Comparison of ENCODE assay signal across 8 mouse cellular contexts in genomic region chr5:139750535-139750934, GRCm38 (mm10). TPM values are rescaled to one million over a fixed set of nuclear protein-coding genes. Genes with fewer than 3 reads are reported as not detected.
DNase-seq lines count a peak whose midpoint lies in the region; ATAC-seq and TF ChIP-seq lines count a peak whose summit lies in the region.

No protein-coding gene starts in this region.

- ATAC-seq in G1E (ENCODE audit: extremely low read depth, insufficient number of reproducible peaks, low FRiP score, poor library complexity, severe bottlenecking), result no peak

- H3K4me1 ChIP-seq in G1E (ENCODE audit: insufficient read depth, low read depth, low read length), result peaks cover 12% of the 10 kb centered on the region

- H3K36me3 ChIP-seq in G1E (replicated peaks), result peaks cover 62% of the 10 kb centered on the region

- peak; percentile 56 to 87 for DNase-seq in adrenal gland, adult (ENCODE audit: inconsistent age in 2 of 2, low spot score in 1 of 2)
- no peak for DNase-seq in adrenal gland, adult 8-10 months
- DNase-seq in G1E (ENCODE audit: low spot score), result peak; percentile 52
- DNase-seq in cerebellum, postnatal 36 days, result peak; percentile 70
- peak; percentile 23 to 42 for DNase-seq in gastrocnemius, adult 8-10 months (ENCODE audit: low spot score in 2 of 2)
- DNase-seq in kidney, postnatal 14 days, result peak; percentile 72
- peak; percentile 56 for DNase-seq in lung, postnatal 25 days (ENCODE audit: low spot score)
- peak; percentile 33 for DNase-seq in retina, postnatal 7 days (ENCODE audit: low read depth, low spot score)

- peak; percentile 92 for TF ChIP-seq CTCF in G1E (IDR thresholded peaks at IDR 0.05; ENCODE audit: low read depth, low read length)

- no peaks in the 10 kb centered on the region for H3K9me3 ChIP-seq in G1E (replicated peaks)

- H3K27me3 ChIP-seq in G1E (ENCODE audit: insufficient read depth, low read length), result peaks cover 21% of the 10 kb centered on the region

- no peak overlapping the region for H3K4me3 ChIP-seq in G1E (ENCODE audit: low read depth, low read length)

RNA-seq across cellular contexts. Expression of gene Micall2, which starts 14.4 kb away (rescaled TPM):
- 10 to 100 TPM in 2 of 4 experiments, 1 to 10 TPM in 2; 7.6 to 28.1 (median 12.6) TPM for total RNA-seq in adrenal gland, adult 8-10 months (2022)
- total RNA-seq in G1E (2014; fragmentation: Nextera tagmentation) (12.8 and 21.7 TPM in 2 replicates), G1E (2017) (8.0 and 8.5 TPM in 2 replicates)
- 22.4 and 26.3 TPM in 2 replicates for polyA plus RNA-seq in G1E (2012)
- under 1 TPM; 0.24 to 0.74 (median 0.37) TPM for total RNA-seq in gastrocnemius, adult 8-10 months (2022)

RNA-seq across cellular contexts. Expression of gene Ints1, which starts 24.9 kb away (rescaled TPM):
- 10 to 100 TPM; 59.3 to 74.4 (median 65.0) TPM for total RNA-seq in adrenal gland, adult 8-10 months (2022)
- total RNA-seq in G1E (2014; fragmentation: Nextera tagmentation) (67.6 and 84.0 TPM in 2 replicates), G1E (2017) (22.1 and 25.2 TPM in 2 replicates)
- 108 and 115 TPM in 2 replicates for polyA plus RNA-seq in G1E (2012)
- 10 to 100 TPM; 29.3 to 37.0 (median 32.3) TPM for total RNA-seq in gastrocnemius, adult 8-10 months (2022)

RNA-seq across cellular contexts. Expression of gene Mafk, which starts 40.8 kb away (rescaled TPM):
- total RNA-seq in adrenal gland, adult 8-10 months (2022), result 10 to 100 TPM; 28.7 to 45.0 (median 30.4) TPM
- 6.6 and 14.6 TPM in 2 replicates for total RNA-seq in G1E (2014; fragmentation: Nextera tagmentation)
- total RNA-seq in G1E (2017), result 24.9 and 30.9 TPM in 2 replicates
- polyA plus RNA-seq in G1E (2012), result 34.5 and 39.6 TPM in 2 replicates
- 10 to 100 TPM; 15.2 to 21.2 (median 18.1) TPM for total RNA-seq in gastrocnemius, adult 8-10 months (2022)

Comparison
In these comparisons a context has a peak if more than half of its experiments do, and no peak if none do; other contexts are left out.
1. RNA of gene Micall2, which starts 14.4 kb away (total RNA-seq): 8.0 to 21.7 TPM in G1E and 7.6 to 28.1 TPM in adrenal gland, adult 8-10 months; 0.24 to 0.74 TPM in gastrocnemius, adult 8-10 months; every median in the first group is over 4 times any median in the second.